Mouse (Mus musculus): ENCODE measurements around the gene Speer4c.
"Not testable (repeated sequence)": the region's sequence is repeated elsewhere in the genome, so short reads cannot be mapped to it uniquely, and the experiment has no call there.

Speer4c gene

DNA sequence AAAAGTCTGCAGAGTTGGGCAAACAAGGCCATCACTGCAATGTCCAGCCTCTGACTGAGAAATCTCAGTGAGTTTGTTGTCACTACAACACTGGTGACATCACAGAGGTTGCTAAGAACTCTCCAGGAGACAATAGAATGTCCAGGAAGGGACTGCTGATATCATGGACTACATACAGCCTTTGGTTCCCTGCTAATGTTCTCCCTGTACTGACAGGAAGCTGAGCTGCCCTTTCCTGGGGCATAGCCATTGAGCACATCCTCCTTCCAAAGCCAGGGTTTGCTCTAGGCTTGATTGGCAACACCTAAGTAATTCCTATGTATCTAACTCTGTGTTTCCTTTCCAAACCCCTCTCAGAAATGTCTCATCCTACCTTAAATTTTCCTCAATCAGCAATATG, at the start of gene Speer4c:
Gene Speer4c, minus strand, starts transcription at position 101 of the 400 bp plus-strand sequence.
- not testable (repeated sequence) for DNase-seq (ENCODE audit: low read depth, low spot score)

DNA sequence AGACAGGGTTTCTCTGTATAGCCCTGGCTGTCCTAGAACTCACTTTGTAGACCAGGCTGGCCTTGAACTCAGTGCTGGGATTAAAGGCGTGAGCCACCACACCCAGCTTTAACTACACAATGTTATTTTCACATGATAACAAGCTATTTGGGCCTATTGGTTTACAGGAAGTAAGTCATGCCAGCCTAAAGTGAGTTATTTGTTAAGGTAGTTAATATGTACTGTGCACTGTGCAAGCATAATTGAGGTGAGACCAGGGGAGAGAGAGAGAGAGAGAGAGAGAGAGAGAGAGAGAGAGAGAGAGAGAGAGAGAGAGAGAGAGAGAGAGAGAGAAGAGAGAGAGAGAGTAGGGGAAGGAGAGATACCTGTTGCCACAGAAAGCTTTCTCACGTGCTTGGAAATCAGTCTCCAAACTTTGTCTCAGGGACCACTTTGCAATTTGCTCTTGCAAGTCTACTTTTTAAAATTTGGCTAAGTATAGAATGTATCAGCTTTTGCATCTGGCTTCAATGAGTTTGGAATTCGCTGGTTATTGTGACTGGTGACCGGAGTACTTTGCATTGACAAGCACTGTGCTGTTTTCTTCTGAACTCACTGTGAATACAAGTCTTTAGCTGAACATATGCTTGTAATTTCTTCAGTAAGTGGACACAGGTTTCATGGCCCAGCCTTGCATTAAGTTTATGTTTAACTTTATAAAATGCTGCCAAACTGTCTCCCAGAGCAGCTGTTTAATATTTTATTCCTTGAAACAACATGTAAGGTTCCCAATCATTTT, 33.6 kb upstream of the Speer4c start:
- DNase-seq (ENCODE audit: low read depth, low spot score) = peak; percentile 81

DNA sequence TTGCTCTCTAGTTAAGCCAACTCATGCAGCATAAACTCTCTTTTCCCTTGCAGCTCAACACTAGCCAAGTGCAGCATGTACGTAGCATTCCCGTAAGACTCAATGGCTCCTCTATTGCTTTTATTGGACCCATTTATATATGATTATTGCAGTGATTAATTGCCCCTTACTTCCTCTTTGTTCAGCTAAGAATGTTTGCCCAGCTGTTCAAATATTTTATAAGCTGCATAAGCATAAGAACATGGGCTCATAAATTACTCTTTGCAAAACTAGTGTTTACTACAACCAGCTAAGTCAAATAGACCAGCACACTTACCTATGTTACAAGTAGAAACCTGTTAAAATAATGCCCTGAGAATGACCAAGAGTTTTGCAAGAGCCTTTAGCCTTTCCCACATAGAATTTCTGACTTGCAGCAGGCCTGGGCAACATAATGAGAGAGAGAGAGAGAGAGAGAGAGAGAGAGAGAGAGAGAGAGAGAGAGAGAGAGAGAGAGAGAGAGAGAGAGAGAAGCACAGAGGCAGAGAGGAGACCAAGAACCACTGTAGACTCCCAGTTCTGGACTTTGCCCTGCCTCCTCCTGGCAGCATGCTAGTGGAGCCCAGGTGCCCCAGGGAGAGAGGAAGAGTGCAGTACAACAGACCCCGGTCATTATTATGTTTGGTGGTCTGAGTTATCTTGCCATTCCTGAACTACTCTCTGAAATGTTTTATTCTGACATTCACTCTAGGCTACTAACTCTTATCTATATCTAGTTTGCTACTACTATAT, 20.2 kb upstream of the Speer4c start:
- no peak for DNase-seq (ENCODE audit: low read depth, low spot score)

DNA sequence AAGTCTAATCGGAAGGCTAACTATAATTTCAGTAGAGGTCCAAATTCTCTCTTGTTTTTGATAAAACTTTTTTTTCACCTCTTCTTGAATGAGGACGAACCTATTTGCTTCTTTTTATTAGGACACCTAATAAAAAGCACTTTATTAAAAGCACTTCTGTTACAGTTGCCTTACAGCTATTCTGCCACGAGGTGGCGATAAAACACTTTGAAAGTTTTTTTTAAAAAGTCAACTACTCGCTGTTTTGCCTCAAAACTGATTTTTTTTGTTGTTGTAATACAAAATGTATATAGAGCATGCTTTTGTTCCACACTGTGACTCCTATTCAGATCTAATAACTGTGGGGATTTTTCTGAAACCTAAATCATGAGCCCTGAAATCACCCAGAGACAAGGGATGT, 11.2 kb downstream of the Speer4c start:
- not testable (repeated sequence) for DNase-seq (ENCODE audit: low read depth, low spot score)

DNA sequence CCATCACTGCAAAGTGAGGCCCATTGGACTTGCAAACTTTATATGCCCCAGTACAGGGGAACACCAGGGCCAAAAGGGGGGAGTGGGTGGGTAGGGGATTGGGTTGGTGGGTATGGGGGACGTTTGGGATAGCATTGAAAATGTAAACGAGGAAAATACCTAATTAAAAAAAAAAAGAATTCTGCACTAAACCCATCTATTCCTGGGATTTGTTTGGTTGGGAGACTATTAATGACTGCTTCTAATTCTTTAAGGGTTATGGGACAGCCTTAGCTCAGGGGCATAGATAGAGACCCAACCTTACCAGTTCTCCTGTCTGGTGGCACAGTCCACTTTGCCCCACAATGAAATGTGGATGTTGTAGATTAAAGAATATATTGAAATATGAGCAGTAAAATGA, 16.4 kb downstream of the Speer4c start:
- not testable (repeated sequence) for DNase-seq (ENCODE audit: low read depth, low spot score)

DNA sequence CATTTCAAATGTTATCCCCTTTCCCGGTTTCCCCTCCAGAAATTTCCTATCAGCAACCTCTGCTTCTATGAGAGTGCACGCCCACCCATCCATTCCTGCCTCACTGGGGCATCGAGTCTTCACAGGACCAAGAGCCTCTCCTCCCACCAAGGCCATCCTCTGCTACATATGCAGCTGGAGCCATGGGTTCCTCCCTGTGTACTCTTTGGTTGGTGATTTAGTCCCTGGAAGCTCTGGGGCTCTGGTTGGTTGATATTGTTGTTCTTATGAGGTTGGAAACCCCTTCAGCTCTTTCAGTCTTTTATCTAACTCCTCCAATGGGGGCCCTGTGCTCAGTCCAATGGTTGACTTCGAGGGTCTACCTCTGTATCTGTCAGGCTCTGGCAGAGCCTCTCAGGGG, 22.2 kb downstream of the Speer4c start:
- DNase-seq (ENCODE audit: low read depth, low spot score) = not testable (repeated sequence)

DNA sequence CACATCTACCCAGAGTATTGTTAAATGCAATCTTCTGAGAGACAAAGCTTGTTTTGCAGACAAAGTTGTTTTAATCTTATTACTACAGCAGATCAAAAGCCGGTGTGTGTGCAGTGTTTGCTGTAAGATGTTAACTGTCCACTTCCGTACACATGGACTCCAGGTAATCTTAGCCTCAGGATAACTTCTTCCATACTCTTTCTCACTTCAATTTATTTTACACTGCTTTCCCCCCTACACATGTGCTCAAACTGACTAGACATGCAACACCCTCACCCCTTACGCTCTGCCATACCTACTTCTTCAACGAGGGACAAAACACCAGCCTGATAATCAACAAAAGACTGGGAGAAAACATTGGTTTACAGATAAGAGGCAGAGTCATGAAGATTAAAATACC, 23.2 kb downstream of the Speer4c start:
- not testable (repeated sequence) for DNase-seq (ENCODE audit: low read depth, low spot score)

DNA sequence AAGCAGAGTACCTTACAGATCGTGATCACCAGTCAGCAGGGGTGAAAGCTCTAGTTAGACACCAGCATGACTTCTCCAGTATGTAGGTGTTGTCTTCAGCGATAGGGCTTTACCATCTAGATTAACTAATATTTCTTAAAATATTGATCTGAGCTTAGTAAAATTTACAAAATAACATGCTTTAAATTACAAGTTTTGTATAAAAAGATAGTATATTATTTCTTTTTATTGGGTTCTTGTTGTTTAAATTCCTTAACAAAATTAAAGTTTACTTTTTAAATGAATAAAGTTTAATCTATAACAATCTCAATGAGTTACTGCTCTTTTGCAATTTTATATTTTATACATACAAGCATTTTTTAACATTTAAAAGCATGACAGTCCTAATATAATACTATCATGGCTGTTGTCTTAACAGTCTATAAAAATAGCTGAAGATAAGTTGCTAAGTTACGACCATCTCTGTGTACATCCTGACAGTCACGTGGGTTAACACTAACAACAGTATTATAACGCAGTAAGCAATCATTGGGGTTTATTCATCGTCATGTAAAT, 24.3 kb downstream of the Speer4c start:
- DNase-seq (ENCODE audit: low read depth, low spot score) = not testable (repeated sequence)

DNA sequence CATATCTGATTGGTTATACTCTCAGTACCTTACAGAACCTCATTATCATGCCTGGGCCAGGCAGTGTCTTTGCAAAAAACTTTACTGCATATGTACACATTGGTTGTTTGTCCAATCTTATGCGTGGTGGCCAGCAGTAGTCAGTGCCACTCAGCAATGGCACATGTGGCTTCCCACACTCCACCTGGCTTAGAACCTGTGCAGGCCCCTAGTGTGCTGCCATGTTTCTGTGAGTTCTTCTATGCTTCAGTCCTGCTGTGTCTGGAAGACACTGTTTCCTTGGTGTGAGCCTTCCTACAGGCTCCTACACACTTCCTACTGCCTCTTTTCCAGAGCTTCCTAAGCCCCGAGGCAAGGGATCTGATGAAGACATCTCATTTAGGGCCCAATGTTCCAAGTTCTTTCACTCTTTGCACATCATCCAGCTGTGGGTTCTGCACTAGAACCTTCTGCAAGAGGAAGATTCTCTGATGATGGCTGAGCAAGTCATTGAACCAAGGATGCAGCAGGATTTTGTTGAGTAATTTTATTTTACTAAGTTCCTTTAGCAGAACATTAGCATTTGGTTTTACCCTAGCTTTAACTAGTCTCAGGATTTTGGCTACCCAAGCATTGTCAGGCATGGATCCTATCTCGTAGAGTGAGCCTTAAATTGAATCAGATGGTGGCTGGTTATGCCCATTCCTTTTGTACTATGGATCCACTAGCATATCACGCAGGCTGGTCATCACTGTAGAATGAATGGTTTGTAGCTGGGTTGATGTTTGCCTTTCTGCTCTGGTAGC, 25.0 kb downstream of the Speer4c start:
- not testable (repeated sequence) for DNase-seq (ENCODE audit: low read depth, low spot score)

DNA sequence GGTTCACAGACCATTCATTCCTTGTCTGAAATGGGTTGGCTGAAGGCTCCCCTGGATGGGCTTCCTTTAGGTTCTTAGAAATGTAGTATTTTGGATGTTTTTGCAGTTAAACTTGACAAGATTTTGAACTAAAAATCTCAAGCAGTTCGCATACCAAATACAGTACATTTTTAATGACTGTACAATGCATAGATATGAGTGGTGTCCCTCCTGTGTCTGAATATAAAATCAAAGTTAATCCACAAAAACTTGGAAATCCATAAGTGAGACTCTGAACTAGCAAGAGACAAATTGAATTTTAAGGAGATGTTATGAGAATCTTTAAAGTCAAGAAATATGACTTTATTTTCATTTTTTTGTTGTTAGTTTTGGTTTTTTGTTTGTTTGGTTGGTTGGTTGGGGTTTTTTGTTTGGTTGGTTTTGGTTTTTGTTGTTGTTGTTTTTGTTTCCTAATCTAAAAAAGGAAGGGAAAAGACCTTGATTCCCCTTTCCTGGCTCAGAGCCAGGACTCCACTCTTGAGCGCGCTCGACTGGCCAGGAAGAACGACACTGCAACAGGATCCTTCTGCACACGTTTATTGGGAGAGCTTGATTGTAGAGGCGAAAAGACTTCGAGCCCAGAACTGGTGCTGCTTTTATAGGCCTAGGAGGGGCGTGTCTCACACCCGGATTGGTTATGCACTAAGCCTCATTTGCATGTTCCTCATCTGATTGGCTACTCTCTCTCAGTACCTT, 32.6 kb downstream of the Speer4c start:
- DNase-seq (ENCODE audit: low read depth, low spot score) = not testable (repeated sequence)

DNA sequence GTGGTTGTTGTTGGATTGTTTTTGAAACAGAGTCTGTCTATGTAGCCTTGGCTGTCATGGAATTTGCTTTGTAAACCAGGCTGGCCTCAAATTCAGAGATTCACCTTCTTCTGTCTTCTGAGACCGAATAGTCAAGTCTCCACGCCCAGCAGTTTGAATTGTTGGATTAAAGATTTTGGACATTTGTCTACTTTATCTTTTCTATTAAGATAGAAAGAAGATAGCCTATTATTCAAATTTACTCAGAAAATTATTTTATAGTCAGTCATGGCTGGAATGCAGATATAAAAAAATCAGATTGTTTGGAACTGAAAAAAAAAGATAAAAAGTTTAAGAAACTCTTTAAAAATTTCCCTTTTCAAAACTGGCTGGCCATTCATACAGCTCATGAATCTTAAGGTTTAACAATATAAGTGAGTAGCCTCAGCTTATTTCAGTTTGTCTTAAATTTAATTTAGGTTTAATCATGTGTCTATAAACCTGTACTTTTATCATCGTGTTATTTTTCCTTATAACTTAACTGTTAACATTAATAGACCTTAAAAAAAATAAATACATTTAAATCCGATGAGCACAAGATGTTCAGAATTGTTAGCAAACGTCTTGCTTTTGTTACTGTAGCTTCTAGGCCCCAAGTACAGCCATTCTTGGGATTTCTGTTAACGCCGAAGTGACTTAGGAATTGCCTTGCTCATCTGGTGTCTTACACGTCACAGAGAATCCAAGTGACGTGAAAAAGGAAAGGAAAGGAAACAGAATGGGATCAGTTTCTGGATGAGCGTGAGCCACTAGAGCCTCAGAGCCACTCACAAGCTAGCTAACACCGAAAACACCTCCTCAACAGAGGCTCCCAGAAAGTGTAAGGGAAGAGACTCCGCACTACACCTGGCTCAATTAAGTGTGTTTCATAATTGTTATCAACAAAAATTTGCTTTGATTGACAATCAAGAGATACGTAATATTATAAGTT, 33.8 kb downstream of the Speer4c start:
- DNase-seq (ENCODE audit: low read depth, low spot score) = not testable (repeated sequence)

DNA sequence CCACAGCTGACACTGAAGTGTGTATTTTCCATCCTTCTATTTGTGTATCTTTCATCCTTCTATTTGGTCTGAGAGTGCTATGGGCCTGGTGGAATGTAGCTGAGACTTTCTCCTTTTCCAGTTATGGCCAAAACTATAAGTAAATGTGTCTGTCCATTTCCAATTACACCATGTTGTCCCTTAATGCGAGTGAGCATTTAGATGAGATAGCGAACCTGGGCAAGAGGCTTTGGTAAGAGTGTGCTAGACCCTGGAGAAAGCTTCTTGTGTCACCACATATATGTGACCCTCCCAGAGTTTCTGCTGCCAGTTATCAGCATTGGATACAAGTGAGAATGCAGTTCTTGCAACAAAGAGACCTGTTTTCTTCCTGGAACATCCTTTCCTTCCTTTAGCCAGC, 35.2 kb downstream of the Speer4c start:
- not testable (repeated sequence) for DNase-seq (ENCODE audit: low read depth, low spot score)

DNA sequence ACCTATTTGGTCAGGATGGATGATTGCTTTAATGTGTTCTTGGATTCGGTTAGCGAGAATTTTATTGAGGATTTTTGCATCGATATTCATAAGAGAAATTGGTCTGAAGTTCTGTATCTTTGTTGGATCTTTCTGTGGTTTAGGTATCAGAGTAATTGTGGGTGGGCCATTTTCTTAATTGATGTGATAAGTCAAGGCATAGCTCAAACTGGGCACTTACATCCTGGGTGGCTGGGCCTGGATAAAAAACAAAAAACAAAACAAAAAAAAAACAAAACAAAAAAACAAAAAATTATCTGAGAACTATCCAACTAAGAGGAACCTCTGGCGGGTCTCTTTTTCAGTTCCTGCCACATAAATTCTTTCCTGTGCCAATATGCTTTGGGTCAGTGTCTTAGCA, 36.3 kb downstream of the Speer4c start:
- DNase-seq (ENCODE audit: low read depth, low spot score) = not testable (repeated sequence)

DNA sequence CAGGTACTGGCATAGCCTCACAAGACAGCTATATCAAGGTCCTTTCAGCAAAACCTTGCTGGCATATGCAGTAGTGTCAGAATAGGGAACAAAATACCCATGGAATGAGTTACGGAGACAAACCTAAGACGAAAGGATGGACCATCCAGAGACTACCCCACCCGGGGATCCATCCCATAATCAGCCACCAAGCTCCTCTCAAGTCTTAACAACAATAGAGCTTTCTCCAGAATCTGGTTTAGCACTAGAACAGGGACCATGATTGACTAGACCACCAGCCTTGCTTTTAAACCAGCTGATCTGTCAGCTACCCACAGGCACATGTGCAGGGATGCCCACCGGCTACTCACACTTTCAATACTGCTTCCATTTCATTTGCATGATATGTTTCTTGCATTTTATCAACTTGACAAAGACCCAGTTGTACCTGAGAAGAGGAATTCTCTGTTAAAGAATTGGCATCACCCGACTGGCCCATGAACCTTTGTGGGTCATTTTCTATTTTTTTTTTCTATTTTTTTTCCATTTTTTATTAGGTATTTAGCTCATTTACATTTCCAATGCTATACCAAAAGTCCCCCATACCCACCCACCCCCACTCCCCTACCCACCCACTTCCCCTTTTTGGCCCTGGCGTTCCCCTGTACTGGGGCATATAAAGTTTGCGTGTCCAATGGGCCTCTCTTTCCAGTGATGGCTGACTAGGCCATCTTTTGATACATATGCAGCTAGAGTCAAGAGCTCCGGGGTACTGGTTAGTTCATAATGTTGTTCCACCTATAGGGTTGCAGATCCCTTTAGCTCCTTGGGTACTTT, 39.4 kb downstream of the Speer4c start:
- DNase-seq (ENCODE audit: low read depth, low spot score) = not testable (repeated sequence)

DNA sequence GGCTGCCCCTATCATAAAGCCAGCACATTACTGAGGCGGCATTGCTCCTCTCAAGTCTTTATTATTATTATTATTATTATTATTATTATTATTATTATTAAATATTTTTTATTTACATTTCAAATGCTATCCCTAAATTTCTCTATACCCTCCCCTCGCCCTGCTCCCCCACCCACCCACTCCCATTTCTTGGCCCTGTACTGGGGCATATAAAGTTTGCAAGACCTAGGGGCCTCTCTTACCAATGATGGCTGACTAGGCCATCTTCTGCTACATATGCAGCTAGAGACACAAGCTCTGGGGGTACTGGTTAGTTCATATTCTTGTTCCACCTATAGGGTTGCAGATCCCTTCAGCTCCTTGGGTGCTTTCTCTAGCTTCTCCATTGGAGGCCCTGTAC, 40.1 kb downstream of the Speer4c start:
- DNase-seq (ENCODE audit: low read depth, low spot score) = not testable (repeated sequence)

DNA sequence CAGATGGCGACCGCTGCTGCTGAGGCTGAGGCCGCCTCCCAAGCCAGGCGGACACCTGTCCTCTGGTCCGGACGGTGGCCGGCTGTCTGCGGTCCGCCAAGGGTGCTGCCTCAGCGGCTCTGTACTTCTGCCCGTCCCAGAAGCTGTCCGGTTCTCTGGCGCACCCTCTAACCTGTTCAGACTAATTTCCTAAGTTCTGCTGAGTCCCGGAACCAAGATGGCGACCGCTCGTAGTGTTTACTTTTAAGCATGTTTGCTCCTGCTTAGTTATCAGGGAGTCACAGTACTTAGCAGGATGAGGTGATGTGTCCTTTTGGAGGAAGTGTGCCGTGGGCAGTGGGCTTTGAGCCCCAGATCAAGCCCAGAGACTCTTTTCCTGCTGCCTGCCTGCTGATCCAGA, 43.3 kb downstream of the Speer4c start:
- not testable (repeated sequence) for DNase-seq (ENCODE audit: low read depth, low spot score)

DNA sequence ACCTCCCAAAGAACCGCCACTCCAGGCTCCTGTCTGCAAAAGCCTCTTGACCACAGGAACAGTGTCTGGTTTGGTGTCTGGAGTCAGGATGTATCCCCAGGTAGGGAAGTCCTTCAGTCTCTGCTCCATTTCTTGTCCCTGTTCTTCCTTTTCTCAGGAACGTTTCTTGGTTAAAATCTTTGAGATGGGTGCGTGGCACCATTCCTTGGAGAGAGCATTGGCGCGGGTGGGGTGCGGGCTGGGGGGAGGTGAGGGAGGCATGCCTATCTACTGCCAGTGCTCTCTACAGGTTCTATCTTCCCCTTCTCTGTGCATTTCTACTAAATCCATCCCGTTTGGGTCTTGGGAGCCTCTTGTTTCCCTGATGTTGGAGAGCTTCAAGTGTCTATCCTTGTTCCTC, 50.2 kb downstream of the Speer4c start:
- DNase-seq (ENCODE audit: low read depth, low spot score) = not testable (repeated sequence)

Measured in forelimb bud, embryonic 11.5 days (tissue).